Comparison of ENCODE assay signal across 10 mouse cellular contexts in the genomic region with DNA sequence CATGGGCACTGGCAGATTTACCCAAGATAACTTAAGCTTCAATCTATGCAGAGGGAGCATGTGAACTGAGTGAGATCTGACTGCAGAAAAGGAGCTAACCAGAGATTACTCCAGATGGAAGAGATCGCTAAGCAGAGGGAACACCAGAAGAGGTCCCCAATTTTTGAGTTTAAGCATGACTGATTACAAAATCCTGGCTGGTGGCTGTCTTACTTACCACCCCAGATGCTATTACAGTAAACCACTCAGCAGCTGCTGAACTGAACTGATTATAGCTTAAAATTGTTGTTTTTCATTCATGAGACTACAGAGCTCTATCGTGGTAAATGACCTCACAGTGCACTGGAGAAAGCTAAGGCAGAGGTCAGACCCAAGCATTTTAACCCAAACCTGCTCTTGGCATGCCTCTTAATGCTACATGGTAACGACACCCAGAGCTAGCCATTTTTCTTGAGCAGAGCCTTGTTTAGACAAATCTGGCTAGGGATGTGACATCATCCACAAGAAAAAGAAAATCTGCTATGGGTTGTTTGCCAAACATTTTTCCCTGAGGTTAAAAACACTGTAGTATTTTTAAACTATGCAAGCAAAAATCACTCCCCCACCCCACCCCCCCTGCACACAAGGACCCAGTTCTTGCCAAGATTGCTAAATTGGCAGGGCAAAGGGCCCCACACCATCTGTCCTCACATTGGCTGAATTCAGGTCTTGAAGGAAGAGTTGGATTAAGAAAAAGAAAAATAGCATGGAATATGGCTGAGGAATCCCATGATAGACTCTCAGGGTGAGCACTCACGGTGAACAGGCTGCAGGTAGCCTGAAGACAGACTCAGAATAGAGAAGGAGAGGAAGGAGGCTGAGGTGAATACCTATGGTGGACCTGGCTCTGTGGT. TPM values are rescaled to one million over a fixed set of nuclear protein-coding genes. Genes with fewer than 3 reads are reported as not detected.
DNase-seq lines count a peak whose midpoint lies in the region; ATAC-seq lines count a peak whose summit lies in the region.
"Had no signal": no experiment of that assay in that cellular context is flagged by ENCODE, and none has a peak within 500 bp of the region (broad histone marks: within the 10 kb centered on the region; RNA-seq: fewer than 3 reads in every experiment).

No protein-coding gene starts in this region.

- no peak overlapping the region for H3K4me3 ChIP-seq in forebrain, embryonic 14.5 days (ENCODE audit: low read depth, low read length)
- H3K4me3 ChIP-seq: erythroblast, embryonic 14.5 days; neural tube, embryonic 12.5 days had no signal

- 46% methylated on average over 4 of the region's 4 CpGs for WGBS in forebrain, embryonic 14.5 days

- H3K4me2 ChIP-seq in forebrain, embryonic 14.5 days (ENCODE audit: low read length) = no peak overlapping the region
- H3K4me2 ChIP-seq: neural tube, embryonic 12.5 days had no signal

- peak; percentile 11 for DNase-seq in kidney, postnatal 14 days
- no peak for DNase-seq in kidney, adult 8-10 months
- peak; percentile 85 for DNase-seq in cerebellum, adult 11-12 months
- DNase-seq in forebrain, embryonic 14.5 days (ENCODE audit: low spot score) = peak; percentile 91
- DNase-seq in lung, postnatal 10 days = peak; percentile 32
- DNase-seq in adrenal gland, adult 8-10 months = no peak
- no peak for DNase-seq in urinary bladder, postnatal 10 days (ENCODE audit: low spot score)

- no peak overlapping the region for H3K9ac ChIP-seq in forebrain, embryonic 14.5 days (ENCODE audit: low read length)
- H3K9ac ChIP-seq: neural tube, embryonic 12.5 days had no signal

- no peaks in the 10 kb centered on the region for H3K36me3 ChIP-seq in forebrain, embryonic 14.5 days (ENCODE audit: control insufficient read depth, insufficient read depth, low read length)
- H3K36me3 ChIP-seq: neural tube, embryonic 12.5 days had no signal

- peak; percentile 66 for ATAC-seq in forebrain, embryonic 14.5 days
- ATAC-seq in monocyte, adult 5-6 weeks (replicated peaks; ENCODE audit: insufficient number of reproducible peaks, low FRiP score, low TSS enrichment, poor library complexity, severe bottlenecking) = no peak

- H3K9me3 ChIP-seq in forebrain, embryonic 14.5 days (replicated peaks; ENCODE audit: control insufficient read depth, low read length) = no peaks in the 10 kb centered on the region
- H3K9me3 ChIP-seq: neural tube, embryonic 12.5 days had no signal

- no peaks in the 10 kb centered on the region for H3K27me3 ChIP-seq in forebrain, embryonic 14.5 days (replicated peaks; ENCODE audit: control insufficient read depth, insufficient read depth, low read length)
- H3K27me3 ChIP-seq: neural tube, embryonic 12.5 days had no signal

- peaks cover 5% of the 10 kb centered on the region; the same call in 1 of the 2 replicates for H3K4me1 ChIP-seq in forebrain, embryonic 14.5 days (ENCODE audit: control insufficient read depth, insufficient read depth, low read length)

- peak overlapping the region; percentile 79 for H3K27ac ChIP-seq in forebrain, embryonic 14.5 days (ENCODE audit: low read depth, low read length)
- H3K27ac ChIP-seq: neural tube, embryonic 12.5 days had no signal

RNA-seq across cellular contexts. Expression of gene Clnk, which starts 5.4 kb away (rescaled TPM):
- polyA plus RNA-seq in forebrain, embryonic 14.5 days (2014; fragmentation: Nextera tagmentation; extraction: Ambion mirVana) = 0.17 TPM in 1 of 2 replicates, not detected in the other
- under 1 TPM in 1 of 4 experiments, not detected in 3; 0.22 TPM for total RNA-seq in adrenal gland, adult 8-10 months (2022)
- 2.1 to 36.0 TPM (median 9.5 TPM) in 3 replicates for total RNA-seq in monocyte, adult 5-6 weeks (2017)
- polyA plus RNA-seq: erythroblast, embryonic 14.5 days; neural tube, embryonic 12.5 days had no signal

Comparison
In these comparisons a context has a peak if more than half of its experiments do, and no peak if none do; other contexts are left out.
1. DNase-seq: peak in kidney, postnatal 14 days (single experiment), cerebellum, adult 11-12 months (single experiment), forebrain, embryonic 14.5 days (single experiment) and lung, postnatal 10 days (single experiment); none in kidney, adult 8-10 months (0 of 2), adrenal gland, adult 8-10 months (single experiment) and urinary bladder, postnatal 10 days (single experiment).